Mouse (Mus musculus) ovary, adult 18-20 months (tissue): ENCODE measurements around the gene Gm11992.

ENCODE experiments used
- DNase-seq: peaks from one replicate; pipeline ENCODE4 v3.0.0; 2022; ENCODE audit warnings: low spot score, mixed read lengths

Gene Gm11992

DNA sequence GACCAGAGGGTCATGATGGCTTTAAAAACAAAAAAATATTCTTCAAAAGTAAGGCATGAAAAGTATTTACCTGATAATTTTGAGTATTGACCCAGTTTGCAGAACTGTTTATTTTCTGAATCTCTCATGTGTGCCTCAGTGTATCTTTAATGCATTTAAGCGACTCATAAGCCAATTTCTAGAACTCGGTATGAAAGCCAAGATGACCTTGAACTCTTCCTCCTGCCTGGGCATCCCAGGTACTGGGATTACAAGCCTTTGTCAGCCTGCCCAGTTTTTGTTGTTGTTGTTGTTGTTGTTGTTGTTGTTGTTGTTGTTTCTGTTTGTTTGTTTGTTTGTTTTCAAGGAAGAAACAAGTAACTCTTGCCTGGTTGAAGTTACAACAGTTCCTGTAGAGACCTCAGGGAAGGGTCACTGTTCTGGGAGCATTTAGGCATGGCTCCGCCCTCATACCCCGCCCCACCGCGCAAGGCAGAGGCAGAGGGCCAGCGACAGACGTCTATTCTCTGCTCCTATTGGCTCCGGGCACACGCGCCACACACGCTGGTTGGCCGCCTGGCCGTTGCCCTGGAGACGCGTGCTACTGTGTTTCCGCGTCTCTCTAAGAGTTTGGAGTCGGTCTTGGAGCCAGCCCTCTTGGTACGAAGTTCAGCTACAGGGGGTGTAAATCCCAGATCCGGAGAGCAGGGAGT, at the start of gene Gm11992:
Gene Gm11992 (plus strand): TSS at position 584 of the 692 bp plus-strand sequence.
- peak; percentile 72 for DNase-seq

DNA sequence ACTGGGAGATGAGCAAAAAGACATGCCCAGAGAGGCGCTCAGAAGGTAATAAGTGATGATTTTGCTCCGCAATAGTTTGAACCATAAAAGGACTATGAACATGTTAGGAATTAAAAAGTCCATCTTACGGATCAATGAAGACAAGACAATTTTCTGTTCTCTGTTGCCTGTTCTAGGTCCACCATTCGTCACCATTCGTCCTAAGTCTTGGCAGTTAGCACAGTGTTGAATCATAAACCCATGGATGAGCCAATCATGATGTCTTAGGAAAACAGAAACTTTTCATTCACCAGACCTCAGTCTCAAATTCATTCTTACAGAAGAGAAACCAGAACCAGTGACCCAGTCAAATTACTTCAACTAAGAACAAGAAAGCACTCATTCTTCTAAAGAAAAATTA, 39.6 kb upstream of the Gm11992 start:
- DNase-seq, result no peak

DNA sequence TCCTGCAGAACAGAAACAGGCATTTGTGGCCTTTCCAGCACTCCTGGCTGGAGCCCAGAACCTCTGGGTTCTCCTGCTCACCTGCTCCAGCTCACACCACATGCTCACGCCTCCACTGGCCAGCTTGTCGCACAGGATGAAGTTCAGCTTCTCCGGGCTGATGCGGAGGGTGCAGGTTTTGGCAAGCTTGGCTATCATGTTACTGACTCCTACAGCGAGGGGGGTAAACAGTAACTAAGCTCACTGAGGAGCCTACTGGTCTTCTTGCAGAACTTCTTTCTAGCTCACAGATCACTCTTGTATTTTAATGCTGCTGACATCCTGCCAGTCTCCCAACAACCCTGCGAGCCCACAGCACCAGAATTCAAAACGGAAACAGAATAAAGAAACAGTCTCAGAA, 38.0 kb upstream of the Gm11992 start:
- DNase-seq, result no peak

DNA sequence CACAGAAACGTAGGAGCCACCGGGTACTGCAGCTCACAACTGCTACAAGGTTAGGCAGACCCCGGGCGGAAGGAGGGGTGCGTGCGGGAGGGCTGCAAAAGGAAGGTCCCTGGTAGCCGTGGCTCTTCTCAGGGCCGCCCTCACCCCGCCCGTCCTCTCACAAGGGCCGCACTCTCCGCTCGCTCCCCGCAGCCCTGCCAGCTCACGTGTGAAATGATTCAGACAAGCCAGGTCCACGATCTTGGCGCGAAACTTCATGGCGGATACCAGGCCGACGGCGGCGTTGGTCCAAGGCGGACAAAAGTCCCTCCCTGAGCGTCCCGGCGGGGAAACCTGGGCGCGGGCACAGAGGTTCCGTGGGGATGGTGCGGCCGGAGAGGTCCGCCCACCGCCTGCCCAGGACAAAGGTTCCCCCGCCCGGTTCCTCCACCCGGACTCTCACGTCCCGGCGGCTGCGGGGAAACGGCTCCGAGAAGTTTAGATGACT, 37.5 kb upstream of the Gm11992 start, which contains the start of gene Hus1:
Gene Hus1 (minus strand): TSS at position 339 of the 487 bp plus-strand sequence.
- peak; percentile 76 for DNase-seq

DNA sequence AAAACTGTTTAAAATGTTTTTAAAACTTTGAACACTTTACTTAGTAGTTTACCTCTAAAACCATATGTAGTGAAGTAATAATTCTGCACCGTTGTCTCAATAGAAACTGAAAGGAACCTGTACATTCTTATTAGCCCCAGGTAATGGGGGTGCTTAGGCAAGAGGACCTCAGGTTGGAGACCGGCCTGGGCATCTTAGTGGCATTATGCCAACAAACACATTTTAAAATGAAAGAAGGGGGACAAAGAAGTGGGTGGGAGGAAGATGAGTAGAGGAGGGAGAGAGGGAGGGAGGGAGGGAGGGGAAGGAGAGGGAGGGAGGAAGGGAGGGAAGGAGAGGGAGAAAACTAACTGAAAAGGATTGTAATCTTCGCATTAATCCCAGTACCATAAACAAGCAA, 37.0 kb upstream of the Gm11992 start:
- no peak for DNase-seq

DNA sequence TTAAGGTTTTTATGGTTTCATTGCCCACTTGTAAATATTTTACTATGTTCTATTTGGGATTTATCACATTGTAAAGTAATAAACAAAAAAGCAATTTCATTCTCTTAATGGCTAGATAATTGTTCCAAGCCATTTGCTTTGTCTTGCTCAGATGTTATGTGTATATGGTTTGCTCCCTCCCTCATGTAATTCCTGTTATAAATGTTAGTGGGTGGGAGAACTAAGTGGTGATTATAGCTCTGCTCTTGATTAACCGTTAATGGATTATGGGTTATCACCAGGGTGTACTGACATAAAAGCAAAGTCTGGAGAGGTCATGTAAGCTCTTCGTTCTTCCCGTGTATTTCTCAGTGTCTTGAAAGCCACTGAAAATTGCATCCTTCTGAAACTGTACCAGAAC, 33.7 kb upstream of the Gm11992 start:
- no peak for DNase-seq

DNA sequence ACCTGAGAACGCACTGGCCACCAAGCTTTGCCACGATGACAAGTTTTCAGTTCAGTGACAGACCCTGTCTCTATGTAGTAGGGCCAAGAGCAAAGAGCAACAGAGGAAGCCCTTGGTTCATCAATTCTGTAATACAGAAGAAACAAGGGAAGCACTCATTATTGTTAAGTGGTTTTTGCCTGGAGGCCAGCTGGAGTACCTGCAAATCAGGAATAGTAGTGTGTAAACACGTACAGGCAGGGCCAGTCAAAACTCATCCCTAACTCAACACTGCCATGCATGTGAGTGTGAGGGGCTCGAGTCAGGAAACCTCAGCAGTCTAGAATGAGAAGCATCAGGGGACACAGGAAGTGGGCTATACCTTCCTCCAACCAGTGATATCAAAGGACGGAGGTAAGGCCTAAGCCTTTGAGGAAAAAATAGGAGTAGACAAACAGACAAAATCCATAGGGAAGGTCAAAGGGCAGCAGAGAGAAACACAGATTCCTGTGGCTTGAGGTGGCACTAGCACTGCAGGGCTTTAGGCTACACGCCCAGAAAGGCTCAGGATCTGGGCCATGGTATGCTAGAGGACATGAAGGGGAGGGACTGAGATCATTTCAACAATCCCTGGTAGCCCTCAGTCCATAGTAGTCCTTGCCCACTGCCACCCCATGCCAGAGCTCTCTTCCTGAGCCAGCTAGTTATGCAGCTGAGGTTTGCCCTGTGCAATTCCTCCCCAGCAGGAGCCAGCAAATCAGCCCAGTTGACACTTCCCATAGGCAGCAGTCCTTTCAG, 29.7 kb upstream of the Gm11992 start:
- DNase-seq, result no peak

DNA sequence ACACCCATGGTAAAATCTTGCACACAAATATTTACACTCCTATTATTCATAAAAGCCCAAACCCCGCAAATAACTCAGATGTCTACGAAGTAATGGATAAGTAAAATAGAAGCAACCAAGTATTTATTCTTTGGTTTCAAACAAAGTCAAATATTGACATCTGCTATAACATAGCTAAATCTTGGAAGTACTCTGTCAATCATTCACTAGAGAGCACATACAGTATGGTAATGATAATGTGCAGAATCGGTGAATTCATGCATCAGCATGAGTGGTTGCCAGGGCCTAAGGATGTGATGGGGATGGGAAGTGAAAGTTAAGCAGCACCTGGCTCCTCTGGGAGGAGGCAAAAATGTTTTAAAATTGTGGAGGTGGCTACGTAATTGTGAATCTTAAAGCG, 28.2 kb upstream of the Gm11992 start:
- DNase-seq, result no peak

DNA sequence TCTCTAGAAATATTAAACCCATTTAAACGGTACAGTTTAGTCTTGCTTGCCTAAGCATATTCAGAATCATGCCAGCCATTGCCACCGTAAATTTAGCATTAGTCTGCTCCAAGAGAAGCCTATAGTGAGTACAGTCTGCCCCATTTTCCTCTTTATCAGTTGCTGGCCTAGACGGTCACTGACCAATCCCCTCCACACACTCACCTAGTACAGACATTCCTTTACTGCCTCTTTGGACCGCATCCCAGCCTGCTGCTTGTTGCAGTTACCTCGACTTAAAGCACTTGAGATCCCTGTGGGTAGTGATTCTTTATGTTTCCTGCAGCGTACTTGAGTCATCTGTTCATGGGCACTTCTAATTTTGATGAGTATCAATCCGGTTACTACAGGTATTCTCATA, 23.6 kb upstream of the Gm11992 start:
- no peak for DNase-seq

DNA sequence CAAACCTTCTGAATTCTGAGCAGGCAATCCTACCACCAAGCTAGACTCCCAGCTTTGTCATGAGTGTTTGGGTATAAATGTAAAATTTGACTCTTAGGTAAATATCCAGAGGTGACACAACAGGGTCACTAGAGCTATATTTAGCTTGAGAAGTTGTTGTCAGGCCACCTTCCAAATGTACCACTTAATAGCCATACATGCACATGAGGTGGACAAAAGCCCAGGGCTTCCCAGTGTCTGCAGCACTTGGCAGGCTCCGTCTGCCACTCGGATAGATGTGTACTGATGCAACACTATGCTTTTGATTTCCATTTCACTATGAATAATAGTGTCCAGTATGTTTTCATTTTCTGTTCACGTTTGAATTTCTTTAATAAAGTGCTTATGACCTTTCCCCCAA, 23.2 kb upstream of the Gm11992 start:
- no peak for DNase-seq

DNA sequence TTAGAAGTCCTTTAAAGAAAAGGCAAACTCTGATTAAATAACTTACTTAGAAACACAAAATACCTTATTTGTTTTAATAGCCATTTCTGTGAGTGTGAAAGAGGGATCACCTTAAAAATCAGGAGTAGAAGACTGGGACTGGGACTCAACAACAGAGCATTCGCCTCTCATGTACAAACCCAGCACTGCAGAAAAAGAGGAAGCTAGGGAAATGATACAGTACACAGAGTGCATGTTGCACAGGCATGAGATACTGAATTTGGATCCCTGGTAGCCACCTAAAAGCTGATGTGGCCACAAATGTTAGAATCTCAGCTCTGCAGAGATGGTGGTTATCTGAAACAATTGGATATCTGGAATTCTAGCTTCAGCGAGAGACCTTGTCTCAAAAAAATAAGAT, 16.9 kb upstream of the Gm11992 start:
- no peak for DNase-seq

DNA sequence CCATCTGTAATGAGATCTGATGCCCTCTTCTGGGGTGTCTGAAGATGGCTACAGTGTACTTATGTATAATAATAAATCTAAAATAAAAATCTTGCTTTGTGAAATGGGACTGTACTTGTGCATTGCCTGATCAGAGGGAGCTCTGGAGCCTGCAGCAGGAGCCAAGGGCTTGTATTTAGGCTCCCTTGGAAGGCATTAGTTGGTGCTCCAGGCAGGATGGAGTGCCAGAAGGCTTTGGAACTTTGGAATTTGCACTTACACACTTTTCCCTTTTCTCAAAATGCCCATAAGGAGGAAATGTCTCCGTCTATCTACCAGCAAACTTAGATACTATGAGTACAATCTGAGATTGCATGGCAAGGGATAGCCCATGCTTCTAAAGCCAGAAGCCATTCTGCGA, 1.8 kb upstream of the Gm11992 start:
- DNase-seq, result no peak

DNA sequence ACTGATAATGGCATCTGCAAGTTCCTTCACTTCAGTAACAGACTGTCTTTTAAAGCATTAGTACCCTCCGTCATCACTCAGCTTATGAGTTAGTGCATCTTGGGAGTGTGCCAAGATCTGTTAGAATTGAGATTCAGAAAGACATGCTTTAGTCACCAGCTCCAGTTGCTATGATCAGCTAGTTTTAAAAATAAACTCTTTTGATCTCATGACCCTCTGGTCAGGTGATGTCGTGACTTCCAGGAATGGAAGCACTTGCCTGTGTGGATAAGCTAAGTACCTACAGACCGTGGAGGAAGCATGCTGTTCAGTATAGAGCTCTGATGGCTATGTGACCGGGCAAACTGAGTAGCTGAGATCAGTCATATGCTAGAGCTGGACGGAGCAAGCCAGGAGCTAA, 1.4 kb upstream of the Gm11992 start:
- DNase-seq, result no peak

DNA sequence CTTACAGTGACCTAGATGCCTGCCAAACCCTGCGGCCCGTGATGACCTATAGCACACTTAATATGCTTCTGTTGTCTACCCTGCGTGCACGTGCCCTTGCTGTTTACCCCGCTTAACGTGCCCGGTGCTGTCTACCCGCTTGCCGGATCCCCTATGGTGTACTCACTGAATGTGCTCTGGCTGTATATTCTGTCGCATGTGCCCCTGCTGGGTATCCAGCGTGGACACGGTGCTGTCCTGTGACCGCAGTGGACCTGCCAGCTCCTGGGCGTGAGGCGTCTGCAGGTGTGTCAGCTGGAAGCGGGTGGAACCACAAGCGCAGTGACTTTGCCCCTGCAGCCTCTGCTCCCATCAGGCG, 288 bp downstream of the Gm11992 start, which contains the start of gene Sun3:
Gene Sun3 (minus strand): TSS at position 289 of the 358 bp plus-strand sequence.
- no peak for DNase-seq

DNA sequence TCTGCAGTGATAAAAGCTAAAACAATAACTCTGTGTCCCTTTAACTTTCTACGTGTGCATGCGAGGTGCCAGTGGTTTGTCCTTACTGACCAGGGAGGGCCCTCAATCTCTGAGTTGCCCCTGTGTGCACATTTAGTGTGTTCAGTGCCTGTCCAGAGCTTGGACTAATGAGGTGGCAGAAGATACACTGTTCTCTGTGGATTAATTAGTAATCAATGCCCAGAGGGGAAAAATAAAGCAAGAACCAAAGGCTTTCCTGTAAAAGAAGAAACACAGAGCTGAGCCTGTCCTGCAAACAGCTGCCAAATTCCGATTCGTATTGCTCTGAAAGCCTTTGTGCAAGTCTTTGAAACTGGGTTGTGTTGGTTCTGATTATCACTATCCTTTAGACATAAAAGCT, 1.8 kb downstream of the Gm11992 start:
- no peak for DNase-seq

DNA sequence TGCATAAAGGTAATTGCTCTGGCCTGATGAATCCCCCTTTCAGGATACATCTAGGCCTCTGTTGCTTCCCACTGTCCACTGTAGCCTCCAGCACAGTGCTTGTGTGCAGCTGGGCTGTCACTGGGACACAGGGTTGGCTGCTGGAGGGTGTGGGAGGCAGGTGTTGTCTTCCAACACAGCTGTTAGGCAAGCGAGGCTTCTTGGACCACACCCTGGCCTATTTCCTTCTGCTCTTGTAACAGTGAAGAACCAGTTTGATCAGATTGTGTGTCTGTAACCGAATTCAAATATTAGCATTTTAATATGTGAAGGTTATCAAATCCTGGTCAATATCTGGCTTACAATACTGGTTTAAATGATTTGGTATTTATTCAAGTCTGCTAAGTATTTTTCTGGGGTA, 3.5 kb downstream of the Gm11992 start:
- no peak for DNase-seq

DNA sequence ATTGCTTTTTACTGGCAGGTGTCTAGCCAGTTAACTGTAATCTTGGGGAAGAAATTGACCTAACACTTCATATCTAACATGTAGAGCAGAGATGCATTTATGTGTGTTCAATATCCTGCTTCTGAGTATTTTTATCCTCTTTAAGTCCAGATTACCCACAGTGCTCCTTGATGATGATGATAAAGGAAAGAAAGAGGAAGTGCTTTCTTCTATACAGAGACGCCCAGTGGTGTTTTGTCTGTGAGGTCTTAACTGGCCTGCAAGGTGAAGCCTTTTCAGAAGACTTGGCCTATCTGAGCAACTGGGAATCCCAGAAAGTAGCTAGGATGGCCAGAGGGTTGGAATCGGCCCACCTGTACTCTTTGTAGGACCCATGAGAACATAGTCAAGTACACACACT, 8.5 kb downstream of the Gm11992 start:
- no peak for DNase-seq

DNA sequence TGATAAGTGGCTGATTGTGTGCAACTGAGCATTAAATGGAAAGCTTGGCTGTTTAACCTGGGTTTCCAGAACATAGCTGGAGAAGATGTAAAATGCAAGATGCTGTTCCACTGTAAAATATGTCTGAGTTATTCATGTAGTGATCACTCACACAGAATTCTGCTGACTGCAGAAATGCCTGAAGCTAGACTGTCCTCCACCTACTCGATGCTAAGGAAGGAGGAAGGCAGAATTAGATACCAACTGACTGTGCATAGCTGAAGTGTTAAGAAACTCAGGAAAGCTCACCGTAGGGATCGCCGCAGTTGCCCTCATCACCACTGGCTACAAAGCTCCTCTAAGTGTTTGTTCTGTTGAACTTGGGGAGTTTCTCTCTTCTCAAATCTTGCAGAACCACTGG, 9.3 kb downstream of the Gm11992 start:
- no peak for DNase-seq

DNA sequence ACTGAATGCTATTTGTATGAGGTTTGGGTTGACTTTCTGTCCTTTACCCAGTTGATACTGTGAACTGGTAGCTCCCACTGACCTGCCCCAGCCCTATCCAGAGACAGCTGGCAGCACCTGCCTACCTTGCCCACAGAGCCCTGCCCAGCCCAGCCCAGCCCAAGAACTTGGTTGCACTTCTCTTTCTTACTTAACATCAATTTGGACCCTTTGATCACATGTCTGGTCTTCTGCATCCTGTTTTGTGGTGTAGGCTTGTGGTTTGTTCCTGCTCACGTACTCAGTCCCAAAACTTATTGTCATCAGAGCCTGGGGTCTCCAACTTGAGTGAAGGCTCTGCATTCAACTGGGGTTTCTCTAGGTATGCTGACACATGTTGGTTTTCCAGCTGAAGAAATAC, 11.6 kb downstream of the Gm11992 start:
- DNase-seq, result no peak

DNA sequence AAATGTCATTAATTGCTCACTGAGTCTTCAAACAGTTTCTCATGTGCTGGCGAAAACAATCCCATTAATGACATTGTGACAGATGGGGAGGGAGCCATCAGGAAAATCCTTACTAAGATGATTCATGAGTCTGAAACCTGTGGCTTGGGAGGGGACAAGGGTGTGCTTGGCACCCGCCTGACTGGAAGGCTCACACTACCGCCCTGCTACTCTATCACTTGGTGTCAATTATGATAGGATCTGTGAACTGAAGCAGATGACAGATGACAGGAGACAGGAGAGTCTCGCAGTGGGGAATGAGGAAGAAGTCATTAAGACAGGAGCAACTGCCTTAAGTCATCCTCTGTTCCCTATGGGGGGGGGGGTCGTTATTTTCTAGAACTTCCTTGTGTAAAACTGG, 12.1 kb downstream of the Gm11992 start:
- DNase-seq, result no peak

DNA sequence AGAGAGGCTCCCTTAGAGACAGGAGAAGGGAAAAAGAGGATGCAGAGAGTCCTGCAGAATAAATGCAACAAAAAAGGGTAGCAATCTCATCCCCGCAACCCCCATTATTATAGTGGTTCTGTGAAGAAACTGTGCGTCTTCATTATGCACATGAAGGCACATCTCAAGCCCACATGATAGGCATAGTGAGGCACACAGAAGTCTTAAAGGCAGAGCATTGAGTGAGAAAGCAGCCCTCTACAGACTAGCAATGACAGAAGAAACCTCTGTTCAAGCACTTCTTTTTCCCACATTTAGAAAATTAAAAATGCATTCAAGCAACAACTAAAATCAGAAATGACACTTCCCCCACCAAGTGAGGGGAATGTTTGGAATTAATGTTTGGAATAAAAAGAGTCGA, 28.1 kb downstream of the Gm11992 start:
- DNase-seq, result no peak

DNA sequence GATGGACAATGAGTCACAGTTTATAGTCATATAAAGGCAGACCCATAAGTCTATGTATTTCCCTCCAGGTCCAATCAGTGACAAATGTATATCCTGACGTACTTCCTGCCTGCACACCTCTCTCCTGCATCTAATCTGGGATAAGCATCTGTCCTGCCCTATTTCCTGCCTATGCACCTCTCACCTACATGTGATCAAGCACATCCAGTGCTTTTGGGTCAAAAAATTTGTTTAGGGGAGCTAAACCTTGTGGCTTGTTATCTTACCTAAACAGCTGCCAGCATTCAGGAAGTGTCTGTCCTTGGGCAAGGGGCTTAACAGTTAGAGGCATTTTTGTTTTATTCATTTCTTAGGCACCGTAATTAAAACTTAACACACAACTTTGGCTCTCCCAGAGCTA, 64.8 kb downstream of the Gm11992 start:
- no peak for DNase-seq

DNA sequence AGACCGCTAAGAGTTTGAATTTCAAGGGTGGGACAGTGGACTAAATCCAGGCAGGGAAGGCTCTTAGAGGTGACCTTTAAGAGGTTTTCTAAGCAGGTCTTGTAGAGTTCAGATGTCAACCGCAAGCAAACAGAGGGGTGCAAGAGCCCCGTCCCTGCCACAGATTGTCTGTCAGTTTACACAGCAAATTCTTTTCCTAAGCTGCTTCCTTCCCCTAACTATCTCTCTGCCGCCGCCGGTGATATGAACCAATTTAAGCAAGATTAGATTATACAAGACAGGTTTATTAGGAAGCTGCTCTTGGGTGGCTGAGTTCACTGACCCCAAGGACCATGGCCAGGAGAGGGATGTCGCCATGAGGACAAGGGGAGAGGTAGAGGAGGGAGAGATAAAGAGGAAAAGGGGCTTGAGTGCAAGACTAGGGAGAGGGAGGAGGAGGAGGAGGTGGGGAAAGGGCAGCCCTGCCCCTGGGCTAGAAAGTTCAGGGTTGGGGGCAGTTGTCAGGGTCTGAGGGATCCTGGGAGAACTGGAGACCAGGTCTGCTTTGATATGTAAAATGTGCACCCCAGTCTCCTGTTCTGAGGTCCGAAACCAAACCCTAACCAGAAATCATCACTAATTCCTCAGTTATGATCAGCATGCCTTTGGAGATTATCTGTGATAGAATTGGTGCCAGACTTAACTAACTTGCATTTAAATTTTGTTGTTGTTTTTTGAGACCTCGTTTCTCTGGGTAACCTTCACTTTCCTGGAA, 67.2 kb downstream of the Gm11992 start:
- DNase-seq, result no peak
